Mouse (Mus musculus) forebrain, embryonic 11.5 days (tissue): Measurements from ENCODE around the gene Pgm5. TPM values are rescaled to one million over a fixed set of nuclear protein-coding genes. Genes with fewer than 3 reads are reported as not detected.
A peak's percentile ranks its signal among the peaks of the same experiment; 100 is the strongest.
"Not testable (repeated sequence)": the region's sequence is repeated elsewhere in the genome, so short reads cannot be mapped to it uniquely, and the experiment has no call there.

ENCODE experiments used
- ATAC-seq: fragments of 200-750 bp; cut with Nextera tagmentation; replicated peaks from 2 replicates; pipeline ENCODE4 v1.8.0; 2017; ENCODE audit warnings: moderate TSS enrichment; ENCODE audit not compliant: low FRiP score
- DNase-seq: peaks from one replicate; pipeline ENCODE4 v3.0.0-alpha.2; 2017; ENCODE audit warnings: low spot score
- H3K27ac ChIP-seq: fragments of 300-500 bp; sonication (generic); 2 replicates; pipeline ENCODE4 v1.5.1; 2014; ENCODE audit warnings: low read depth, low read length
- H3K27me3 ChIP-seq: fragments of 300-500 bp; sonication (generic); 2 replicates; pipeline ENCODE4 v1.6.1; 2014; ENCODE audit warnings: mild to moderate bottlenecking, low read length, mixed read lengths; ENCODE audit not compliant: control insufficient read depth, insufficient read depth
- H3K36me3 ChIP-seq: fragments of 300-500 bp; sonication (generic); 2 replicates; pipeline ENCODE4 v1.6.1; 2014; ENCODE audit warnings: mild to moderate bottlenecking, low read length, moderate library complexity, mixed read lengths; ENCODE audit not compliant: control insufficient read depth, insufficient read depth
- H3K4me1 ChIP-seq: fragments of 300-500 bp; sonication (generic); replicated peaks from 2 replicates; pipeline ENCODE4 v1.6.1; 2014; ENCODE audit warnings: low read length, mixed read lengths; ENCODE audit not compliant: control insufficient read depth, insufficient read depth
- H3K4me2 ChIP-seq: fragments of 300-500 bp; sonication (generic); 2 replicates; pipeline ENCODE4 v1.6.1; 2014; ENCODE audit warnings: low read depth, mild to moderate bottlenecking, low read length, moderate library complexity, mixed read lengths; ENCODE audit not compliant: severe bottlenecking
- H3K4me3 ChIP-seq: fragments of 300-500 bp; sonication (generic); 2 replicates; pipeline ENCODE4 v1.5.1; 2014; ENCODE audit warnings: low read depth, low read length
- H3K9ac ChIP-seq: fragments of 300-500 bp; sonication (generic); 2 replicates; pipeline ENCODE4 v1.6.1; 2014; ENCODE audit warnings: low read length
- H3K9me3 ChIP-seq: fragments of 300-500 bp; sonication (generic); 2 replicates; pipeline ENCODE4 v1.6.1; 2016; ENCODE audit warnings: low read length, mixed read lengths; ENCODE audit not compliant: control insufficient read depth
- WGBS: fragments of 180-500 bp; shearing (Covaris S2); extraction: QIAGEN DNeasy Blood & Tissue Kit; methylation state at CpG from one replicate; pipeline ENCODE4 v1.1.7; 2014; 5-methylcytosine and 5-hydroxymethylcytosine counted together
- polyA plus RNA-seq: library from polyadenylated mRNA; unstranded; fragments of >200 nt; fragmentation: Nextera tagmentation; extraction: Ambion mirVana; gene quantifications from 2 replicates; pipeline ENCODE4 v1.2.1, GENCODE M21; 2014

The Pgm5 gene
- polyA plus RNA-seq, 1 experiment from 2014 or later: 0.35 TPM

DNA sequence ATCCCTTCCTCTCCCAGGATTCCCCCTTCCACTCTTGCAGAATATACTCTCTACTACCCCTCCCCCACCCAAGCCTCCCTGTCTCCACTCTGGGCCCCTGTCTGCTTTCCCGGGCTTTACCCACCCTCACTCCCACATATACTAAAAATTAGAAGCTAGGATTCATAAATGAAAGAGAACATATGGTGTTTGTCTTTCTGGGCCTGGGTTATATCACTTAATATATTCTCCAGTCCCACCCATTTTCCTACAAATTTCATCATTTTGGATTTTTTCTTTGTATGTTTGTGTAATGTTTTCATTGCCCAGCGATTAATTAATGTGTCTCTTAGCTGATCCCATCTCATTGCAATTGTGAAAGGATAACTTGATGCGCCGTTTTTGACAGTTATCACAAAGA lies 19.6 kb upstream of the Pgm5 start:
- ATAC-seq (no peak), DNase-seq (peak; percentile 38)
- Histone ChIP-seq H3K27me3 (no peaks in the 10 kb centered on the region), H3K27ac (no peak overlapping the region), H3K4me1 (no peaks in the 10 kb centered on the region), H3K9me3 (no peaks in the 10 kb centered on the region), H3K4me2 (no peak overlapping the region), H3K36me3 (no peaks in the 10 kb centered on the region), H3K4me3 (no peak overlapping the region), H3K9ac (no peak overlapping the region)
- WGBS: 61% methylated on average over 4 of the region's 4 CpGs

DNA sequence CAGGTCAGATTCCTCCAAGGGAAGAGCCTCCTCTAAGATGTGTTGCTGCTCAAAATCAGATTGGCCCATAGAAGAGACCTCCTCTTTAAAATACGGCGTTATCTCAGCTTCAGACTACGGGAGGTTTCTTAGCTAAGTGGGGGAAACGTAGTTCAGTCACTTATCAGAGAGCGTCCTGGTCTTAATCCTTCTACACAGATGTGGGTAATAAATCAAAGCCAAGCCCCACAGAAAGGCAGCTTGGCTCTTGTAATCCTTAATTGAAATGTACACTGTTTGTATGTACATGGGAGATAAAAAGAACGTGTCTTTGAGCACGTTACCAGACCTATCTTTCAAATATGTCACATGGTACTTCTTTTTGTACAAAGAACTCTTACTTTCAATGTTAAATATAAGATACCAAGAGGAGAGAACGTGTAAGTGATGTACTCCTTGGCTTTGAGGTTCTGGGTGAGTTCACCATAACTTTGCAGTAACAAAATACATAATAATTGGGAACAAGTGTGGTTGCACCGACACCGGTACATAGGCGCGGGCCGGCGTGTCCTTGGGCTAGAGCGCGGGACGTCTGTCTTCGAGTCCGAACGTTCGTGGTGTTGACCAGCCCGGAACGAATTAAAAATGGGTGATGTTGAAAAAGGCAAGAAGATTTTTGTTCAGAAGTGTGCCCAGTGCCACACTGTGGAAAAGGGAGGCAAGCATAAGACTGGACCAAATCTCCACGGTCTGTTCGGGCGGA lies 13.6 kb upstream of the Pgm5 start, which contains the start of gene Gm10053:
Gm10053 (plus strand) TSS at position 558 of the 742 bp plus-strand sequence.
- not testable (repeated sequence) for H3K9ac ChIP-seq, DNase-seq

GRCm38 (mm10) chr19:24873873-24874272 lies 12.2 kb upstream of the Pgm5 start:
- Histone ChIP-seq H3K27me3 (no peaks in the 10 kb centered on the region), H3K27ac (no peak overlapping the region), H3K4me3 (no peak overlapping the region), H3K4me1 (no peaks in the 10 kb centered on the region), H3K36me3 (no peaks in the 10 kb centered on the region), H3K9me3 (no peaks in the 10 kb centered on the region), H3K4me2 (no peak overlapping the region), H3K9ac (no peak overlapping the region)
- no peak for ATAC-seq
- no peak for DNase-seq
- 68% methylated on average over 2 of the region's 2 CpGs for WGBS

More for the DNA sequence above, 13.6 kb upstream of the Pgm5 start, which contains the start of gene Gm10053:
- H3K4me3 ChIP-seq, H3K9me3 ChIP-seq, H3K36me3 ChIP-seq, ATAC-seq, H3K4me2 ChIP-seq, H3K4me1 ChIP-seq, H3K27ac ChIP-seq, H3K27me3 ChIP-seq: not testable (repeated sequence)
- WGBS: 90% methylated on average over 23 of the region's 26 CpGs

DNA sequence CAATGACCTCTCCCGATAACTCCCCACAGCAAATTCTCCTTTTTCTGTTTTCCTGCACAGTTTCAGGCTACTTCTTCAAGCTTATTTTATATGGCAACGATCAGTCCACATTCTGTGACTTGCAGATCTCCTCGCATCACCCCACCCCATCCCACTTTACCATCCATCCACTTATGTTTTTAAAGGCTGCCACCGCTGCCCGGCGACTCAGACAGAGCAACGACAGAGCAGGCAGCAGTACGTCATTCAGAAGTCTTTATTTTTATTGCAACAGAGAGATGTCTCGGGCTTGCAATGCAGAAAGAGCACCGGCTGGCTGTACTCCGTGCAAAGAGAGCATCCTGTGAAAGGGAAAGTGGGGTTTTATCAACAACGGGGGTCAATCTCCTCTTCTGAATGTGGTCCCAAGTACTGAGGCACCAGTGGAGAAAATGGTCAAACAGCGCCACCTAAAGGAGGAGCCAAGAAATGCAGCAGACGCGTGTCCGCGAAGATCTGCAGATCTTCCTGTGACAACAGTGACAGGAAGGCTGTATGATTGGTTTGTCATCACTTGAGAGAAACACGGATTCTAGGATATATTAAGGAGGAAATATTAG lies 9.5 kb upstream of the Pgm5 start:
- Histone ChIP-seq H3K4me1 (no peaks in the 10 kb centered on the region), H3K36me3 (no peaks in the 10 kb centered on the region), H3K9me3 (no peaks in the 10 kb centered on the region), H3K9ac (peak overlapping the region; percentile 32; the same call in 1 of the 2 replicates), H3K4me2 (peak overlapping the region; percentile 44), H3K27me3 (no peaks in the 10 kb centered on the region), H3K4me3 (peak overlapping the region; percentile 20; the same call in 1 of the 2 replicates), H3K27ac (no peak overlapping the region)
- DNase-seq (peak; percentile 91), ATAC-seq (peak; percentile 49; the same call in 1 of the 2 replicates)
- 25% methylated on average over 18 of the region's 18 CpGs for WGBS

GRCm38 (mm10) chr19:24865436-24865835 lies 3.8 kb upstream of the Pgm5 start:
- Histone ChIP-seq H3K4me2 (no peak overlapping the region), H3K4me3 (no peak overlapping the region), H3K9ac (no peak overlapping the region), H3K36me3 (no peaks in the 10 kb centered on the region), H3K27ac (no peak overlapping the region), H3K4me1 (peaks cover 9% of the 10 kb centered on the region; the same call in 1 of the 2 replicates), H3K27me3 (peaks cover 8% of the 10 kb centered on the region; the same call in 1 of the 2 replicates), H3K9me3 (no peaks in the 10 kb centered on the region)
- 84% methylated on average over 9 of the region's 9 CpGs for WGBS
- ATAC-seq (no peak), DNase-seq (no peak)

DNA sequence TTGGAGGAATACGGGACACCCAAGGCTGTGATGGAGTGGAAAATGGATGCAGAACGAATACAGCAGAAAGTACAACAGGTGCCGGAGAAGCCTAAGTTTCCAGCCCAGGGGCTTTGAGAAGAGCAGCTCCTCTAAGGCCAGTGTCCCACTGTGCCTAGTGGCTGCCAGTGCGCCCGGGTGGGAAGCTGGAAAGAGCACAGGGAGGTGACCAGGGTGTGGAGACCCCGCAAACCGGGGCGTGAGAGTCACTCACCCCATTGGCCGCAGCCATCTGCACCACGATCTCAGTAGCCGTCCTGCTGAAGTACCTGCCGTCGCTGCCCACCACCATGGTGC lies 411 bp downstream of the Pgm5 start:
- 21% methylated on average over 13 of the region's 13 CpGs for WGBS
- Histone ChIP-seq H3K27ac (no peak overlapping the region), H3K4me3 (peak overlapping the region; percentile 37), H3K4me2 (peak overlapping the region; percentile 68), H3K9me3 (no peaks in the 10 kb centered on the region), H3K27me3 (peaks cover 8% of the 10 kb centered on the region; the same call in 1 of the 2 replicates), H3K36me3 (no peaks in the 10 kb centered on the region), H3K4me1 (peaks cover 9% of the 10 kb centered on the region; the same call in 1 of the 2 replicates), H3K9ac (peak overlapping the region; percentile 39)
- DNase-seq (peak; percentile 53), ATAC-seq (0 out of 2 replicates have a peak, but pooled peaks have one; percentile 24)

GRCm38 (mm10) chr19:24851456-24852315 lies 10.0 kb downstream of the Pgm5 start:
- Histone ChIP-seq H3K27ac (no peak overlapping the region), H3K36me3 (no peaks in the 10 kb centered on the region), H3K9ac (no peak overlapping the region), H3K27me3 (no peaks in the 10 kb centered on the region), H3K4me1 (no peaks in the 10 kb centered on the region; the same call in 1 of the 2 replicates), H3K4me3 (no peak overlapping the region), H3K9me3 (no peaks in the 10 kb centered on the region), H3K4me2 (no peak overlapping the region)
- DNase-seq (peak; percentile 55), ATAC-seq (no peak)
- 90% methylated on average over 21 of the region's 21 CpGs for WGBS

GRCm38 (mm10) chr19:24848844-24849243 lies 12.8 kb downstream of the Pgm5 start:
- DNase-seq (no peak), ATAC-seq (no peak)
- Histone ChIP-seq H3K9ac (no peak overlapping the region), H3K9me3 (no peaks in the 10 kb centered on the region), H3K4me3 (no peak overlapping the region), H3K4me1 (no peaks in the 10 kb centered on the region; the same call in 1 of the 2 replicates), H3K27ac (no peak overlapping the region), H3K36me3 (no peaks in the 10 kb centered on the region), H3K27me3 (no peaks in the 10 kb centered on the region), H3K4me2 (no peak overlapping the region)
- 91% methylated on average over 2 of the region's 2 CpGs for WGBS
